Mouse (Mus musculus) thymus, adult 2 months (tissue): ENCODE results near the gene Gm49384.

Experiments used
- CTCF ChIP-seq: fragments of 200-500 bp; IDR thresholded peaks from 2 replicates; pipeline ENCODE4 v1.5.1; 2012; ENCODE audit warnings: mild to moderate bottlenecking, control low read depth, low read length, moderate library complexity, borderline replicate concordance; ENCODE audit not compliant: control insufficient read depth, poor library complexity, insufficient read depth; ENCODE audit errors: extremely low read depth
- POLR2A ChIP-seq: fragments of 200-500 bp; IDR thresholded peaks from 2 replicates; pipeline ENCODE4 v1.6.1; 2012; ENCODE audit warnings: mild to moderate bottlenecking, low read length, control low read depth, moderate library complexity; ENCODE audit not compliant: control insufficient read depth, poor library complexity, insufficient read depth; ENCODE audit errors: extremely low read depth

DNA sequence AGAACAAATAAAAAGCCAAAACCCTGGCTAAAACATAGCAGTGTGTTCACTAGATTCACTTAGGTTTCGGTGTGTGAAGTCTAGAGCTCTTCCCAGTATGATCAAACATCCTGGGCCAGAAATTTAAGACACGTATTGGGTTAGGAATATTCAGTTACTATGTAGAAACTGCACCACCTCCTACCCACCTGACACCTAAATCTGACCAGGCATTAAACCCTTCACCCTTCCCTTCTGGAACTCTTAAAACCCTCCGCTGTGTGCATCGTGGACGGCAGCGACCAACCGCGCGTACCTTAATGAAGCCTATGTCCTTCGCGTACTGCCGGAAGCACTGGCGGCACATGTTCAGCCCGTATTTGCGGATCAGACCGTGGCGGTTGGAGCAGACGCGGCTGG is 45.7 kb downstream of the Gm49384 start:
- TF ChIP-seq CTCF (peak; percentile 10; the same call in 1 of the 2 replicates), POLR2A (no peak)
